Mouse (Mus musculus): ENCODE measurements around the gene Thap8. TPM values are rescaled to one million over a fixed set of nuclear protein-coding genes. Genes with fewer than 3 reads are reported as not detected.
"Not testable (repeated sequence)": the region's sequence is repeated elsewhere in the genome, so short reads cannot be mapped to it uniquely, and the experiment has no call there.

The Thap8 gene
- polyA plus RNA-seq (2015; fragmentation: Nextera tagmentation; extraction: Ambion mirVana), result 0.42 and 0.61 TPM in 2 replicates

DNA sequence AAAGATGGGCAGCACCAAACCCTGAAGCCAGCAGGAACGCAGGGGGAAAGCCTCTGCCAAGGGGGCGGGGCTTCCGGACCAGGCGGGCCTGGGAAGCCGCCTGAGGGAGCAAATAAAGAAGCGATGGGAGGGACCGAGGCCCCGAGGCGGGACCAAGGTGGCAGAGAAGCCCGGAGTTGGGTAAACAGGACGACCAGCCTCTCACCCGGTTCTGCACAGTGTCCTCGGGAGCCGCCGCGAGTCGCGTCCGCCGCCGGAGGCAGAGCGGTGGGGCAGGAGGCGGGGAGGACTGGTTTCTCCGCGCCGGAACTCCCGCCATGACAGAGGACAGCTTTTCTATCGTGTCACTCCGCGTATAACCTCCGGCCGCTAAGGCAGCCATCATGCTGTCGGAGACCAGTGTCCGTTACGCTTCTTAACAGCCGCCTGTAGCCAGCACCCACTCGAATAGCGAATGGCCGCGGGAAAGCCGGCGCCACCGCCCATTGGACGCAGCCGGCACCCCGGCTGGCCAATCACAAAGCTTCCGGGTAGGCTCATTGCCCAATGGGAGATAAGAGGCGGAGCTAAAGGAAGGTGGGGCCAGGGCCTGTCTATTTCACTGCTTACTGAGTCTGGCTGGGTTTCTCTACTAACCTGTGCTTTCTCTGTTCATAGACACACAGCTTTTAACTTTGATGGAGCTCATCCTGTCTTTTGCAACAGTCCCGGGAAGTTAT lies at the start of gene Thap8, which contains the start of gene Wdr62:
Gene Thap8 (plus strand): TSS at position 144 of the 719 bp plus-strand sequence.
Gene Wdr62 (minus strand): TSS at position 469 of the 719 bp plus-strand sequence.
- Histone ChIP-seq H3K27me3 (no peaks in the 10 kb centered on the region), H3K4me1 (replicated peaks) (peaks cover 21% of the 10 kb centered on the region), H3K36me3 (no peaks in the 10 kb centered on the region), H3K4me2 (peak within 1 kb of the TSS; percentile 93), H3K4me3 (peak within 1 kb of the TSS; percentile 96), H3K9me3 (replicated peaks) (no peaks in the 10 kb centered on the region), H3K27ac (peak within 1 kb of the TSS; percentile 99), H3K9ac (peak within 1 kb of the TSS; percentile 64)
- ATAC-seq (replicated peaks; ENCODE audit: insufficient number of reproducible peaks, insufficient read depth, low FRiP score, low read depth), result peak; percentile 94
- under 1% methylated on average over 49 of the region's 49 CpGs for WGBS

DNA sequence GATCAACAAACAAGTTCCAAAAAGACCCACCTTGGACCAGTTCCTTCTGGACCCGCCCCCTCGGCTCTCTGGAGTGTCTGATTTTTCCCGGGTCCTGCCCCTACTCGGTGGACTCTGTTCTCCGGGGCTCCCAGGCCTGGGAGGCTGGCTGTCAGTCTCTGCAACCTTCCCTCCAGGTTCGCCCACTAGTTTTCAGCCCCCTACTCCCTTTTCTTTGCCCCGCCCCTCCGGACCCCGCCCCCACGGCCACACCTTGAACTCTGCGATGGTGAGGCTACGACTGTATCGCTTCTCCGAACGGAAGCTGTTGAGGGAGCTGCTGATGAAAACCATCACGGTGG lies 48.6 kb upstream of the Thap8 start:
- Histone ChIP-seq H3K27ac (0 out of 2 replicates have a peak overlapping the region, but pooled peaks have one; percentile 90), H3K4me1 (replicated peaks) (peaks cover 19% of the 10 kb centered on the region), H3K9me3 (replicated peaks) (no peaks in the 10 kb centered on the region), H3K4me3 (peak overlapping the region; percentile 63), H3K36me3 (peaks cover 15% of the 10 kb centered on the region), H3K9ac (peak overlapping the region; percentile 58), H3K27me3 (no peaks in the 10 kb centered on the region), H3K4me2 (peak overlapping the region; percentile 86)
- no peak for ATAC-seq (replicated peaks; ENCODE audit: insufficient number of reproducible peaks, insufficient read depth, low FRiP score, low read depth)
- 0% methylated on average over 16 of the region's 16 CpGs for WGBS

DNA sequence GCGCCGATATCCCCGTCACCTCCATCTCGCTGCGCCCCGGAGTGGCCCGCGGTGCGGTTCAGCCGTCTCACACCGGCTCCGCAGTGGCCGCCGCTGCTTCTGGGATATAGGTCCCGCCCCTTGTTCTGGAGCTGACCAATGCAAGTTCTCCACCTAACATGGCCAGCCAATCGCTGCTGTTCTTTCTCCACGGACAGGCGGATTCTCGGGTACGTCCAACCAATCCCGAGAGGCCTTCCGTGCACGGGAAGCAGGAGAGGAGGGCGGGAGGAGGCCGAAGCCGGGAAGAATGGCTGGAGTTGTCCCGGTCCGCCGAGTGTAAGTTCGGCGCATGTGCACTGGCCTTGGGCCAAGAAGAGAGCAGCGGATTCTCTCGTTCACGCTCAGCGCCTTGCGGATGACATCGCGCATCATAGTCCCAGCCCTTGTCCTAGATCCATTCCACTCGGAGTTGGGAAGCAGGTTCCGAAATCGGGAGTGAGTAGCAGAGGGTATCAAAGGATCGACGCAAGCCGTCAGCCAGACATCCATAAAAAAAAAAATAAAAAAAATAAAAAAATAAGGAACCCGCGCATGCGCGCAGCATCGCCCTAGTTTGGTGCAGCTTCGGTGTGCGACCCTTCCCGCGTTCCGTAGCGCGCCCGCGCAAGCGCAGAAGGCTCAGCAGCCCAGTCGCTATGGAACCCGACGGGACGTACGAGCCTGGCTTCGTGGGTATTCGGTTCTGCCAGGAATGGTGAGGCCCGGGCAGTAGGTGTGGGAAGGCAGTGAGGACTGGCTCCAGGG lies 48.0 kb upstream of the Thap8 start, which contains the start of the genes Polr2i and Tbcb:
Gene Polr2i (plus strand): TSS at position 280 of the 786 bp plus-strand sequence.
Gene Tbcb (minus strand): TSS at position 604 of the 786 bp plus-strand sequence.
- WGBS, result under 1% methylated on average over 67 of the region's 67 CpGs

DNA sequence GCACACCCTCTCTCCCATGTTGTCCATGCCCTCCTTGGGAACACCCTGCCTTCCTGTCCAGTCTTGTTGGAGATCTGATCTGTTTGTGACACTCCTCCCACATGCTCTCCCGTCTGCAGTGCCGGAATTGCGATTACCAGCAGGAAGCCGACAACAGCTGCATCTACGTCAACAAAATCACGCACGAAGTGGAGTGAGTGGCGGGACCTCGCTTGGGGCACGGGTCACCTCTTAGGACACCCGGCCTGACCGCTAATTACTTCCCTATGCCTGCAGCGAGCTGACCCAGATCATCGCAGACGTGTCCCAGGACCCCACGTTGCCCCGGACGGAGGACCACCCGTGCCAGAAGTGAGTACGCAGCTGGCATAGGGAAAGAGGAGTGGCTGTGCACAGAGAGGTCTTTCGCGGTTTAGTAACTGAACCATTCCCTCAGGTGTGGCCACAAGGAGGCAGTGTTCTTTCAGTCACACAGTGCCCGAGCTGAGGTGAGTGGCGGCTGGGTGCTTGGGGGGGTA lies 47.2 kb upstream of the Thap8 start:
- Histone ChIP-seq H3K9me3 (replicated peaks) (no peaks in the 10 kb centered on the region), H3K4me1 (replicated peaks) (peaks cover 19% of the 10 kb centered on the region), H3K36me3 (peaks cover 6% of the 10 kb centered on the region; the same call in 1 of the 2 replicates), H3K27me3 (no peaks in the 10 kb centered on the region), H3K27ac (peak overlapping the region; percentile 90), H3K4me3 (peak overlapping the region; percentile 63), H3K9ac (peak overlapping the region; percentile 58), H3K4me2 (peak overlapping the region; percentile 76)
- no peak for ATAC-seq (replicated peaks; ENCODE audit: insufficient number of reproducible peaks, insufficient read depth, low FRiP score, low read depth)
- 2% methylated on average over 24 of the region's 24 CpGs for whole genome bisulfite sequencing

More for the DNA sequence above, 48.0 kb upstream of the Thap8 start, which contains the start of the genes Polr2i and Tbcb:
- ATAC-seq (replicated peaks; ENCODE audit: insufficient number of reproducible peaks, insufficient read depth, low FRiP score, low read depth), result peak; percentile 95
- Histone ChIP-seq H3K27me3 (no peaks in the 10 kb centered on the region), H3K4me3 (peak within 1 kb of the TSS; percentile 63), H3K27ac (peak within 1 kb of the TSS; percentile 90), H3K4me1 (replicated peaks) (peaks cover 19% of the 10 kb centered on the region), H3K9ac (peak within 1 kb of the TSS; percentile 58), H3K4me2 (peak within 1 kb of the TSS; percentile 86), H3K9me3 (replicated peaks) (no peaks in the 10 kb centered on the region), H3K36me3 (peaks cover 10% of the 10 kb centered on the region)

DNA sequence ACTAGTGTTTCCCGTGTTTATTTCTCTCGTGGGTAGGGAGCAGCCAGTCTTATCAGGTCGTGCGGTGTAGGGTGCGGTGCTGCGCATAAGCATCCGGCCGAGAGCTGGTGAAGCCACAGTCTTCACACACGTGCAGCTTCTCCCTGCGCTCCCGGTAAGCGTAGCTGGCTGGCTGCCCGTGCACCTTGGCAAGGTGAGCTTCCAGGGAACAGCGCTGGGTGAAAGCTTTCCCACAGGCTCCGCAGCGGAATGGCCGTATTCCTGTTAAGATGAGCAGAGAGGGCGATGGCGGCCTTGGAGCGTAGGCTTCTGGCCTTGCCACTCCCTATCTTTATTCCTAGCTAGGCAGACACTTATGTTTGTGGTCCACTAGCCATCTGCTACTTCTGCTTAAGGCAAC lies 46.5 kb upstream of the Thap8 start:
- H3K4me3 ChIP-seq, result no peak overlapping the region; the same call in 1 of the 2 replicates
- no peak for ATAC-seq (replicated peaks; ENCODE audit: insufficient number of reproducible peaks, insufficient read depth, low FRiP score, low read depth)
- H3K36me3 ChIP-seq, result peaks cover 6% of the 10 kb centered on the region; the same call in 1 of the 2 replicates
- peaks cover 19% of the 10 kb centered on the region for H3K4me1 ChIP-seq (replicated peaks)
- H3K9me3 ChIP-seq (replicated peaks), result no peaks in the 10 kb centered on the region
- WGBS, result 83% methylated on average over 20 of the region's 20 CpGs
- no peak overlapping the region for H3K9ac ChIP-seq
- no peak overlapping the region for H3K27ac ChIP-seq
- no peaks in the 10 kb centered on the region for H3K27me3 ChIP-seq
- peak overlapping the region; percentile 76 for H3K4me2 ChIP-seq

DNA sequence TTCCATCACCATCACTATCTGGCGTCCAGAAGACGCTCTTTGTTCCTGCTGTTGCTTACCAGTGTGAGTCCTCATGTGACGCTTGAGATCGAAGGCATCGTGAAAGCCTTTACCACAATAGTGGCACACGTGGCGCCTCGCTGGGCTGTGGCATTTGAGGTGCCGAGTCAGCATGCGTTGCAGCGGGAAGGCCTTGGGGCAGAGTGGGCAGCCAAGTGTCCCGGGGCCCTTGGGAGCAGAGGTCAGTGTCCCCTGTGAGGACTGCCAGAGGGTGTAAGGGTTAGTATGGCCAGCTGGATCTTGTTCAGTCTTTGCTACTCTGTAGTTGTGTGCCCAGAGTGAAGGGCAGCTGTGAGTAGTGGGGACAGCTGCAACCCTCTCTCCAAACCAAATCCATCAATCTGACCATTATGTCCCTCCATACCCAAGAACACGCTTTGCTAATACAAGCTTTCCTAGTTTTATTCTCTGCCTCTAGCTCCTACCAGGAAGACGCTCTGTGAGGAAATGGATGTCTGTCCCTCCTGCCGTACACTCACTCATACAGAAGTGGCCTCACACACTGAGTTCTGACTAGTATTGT lies 45.5 kb upstream of the Thap8 start:
- Histone ChIP-seq H3K4me1 (replicated peaks) (peaks cover 19% of the 10 kb centered on the region), H3K9me3 (replicated peaks) (no peaks in the 10 kb centered on the region), H3K4me2 (no peak overlapping the region), H3K27me3 (no peaks in the 10 kb centered on the region), H3K9ac (no peak overlapping the region), H3K27ac (no peak overlapping the region), H3K4me3 (no peak overlapping the region), H3K36me3 (peaks cover 6% of the 10 kb centered on the region; the same call in 1 of the 2 replicates)
- 93% methylated on average over 15 of the region's 15 CpGs for WGBS
- no peak for ATAC-seq (replicated peaks; ENCODE audit: insufficient number of reproducible peaks, insufficient read depth, low FRiP score, low read depth)

DNA sequence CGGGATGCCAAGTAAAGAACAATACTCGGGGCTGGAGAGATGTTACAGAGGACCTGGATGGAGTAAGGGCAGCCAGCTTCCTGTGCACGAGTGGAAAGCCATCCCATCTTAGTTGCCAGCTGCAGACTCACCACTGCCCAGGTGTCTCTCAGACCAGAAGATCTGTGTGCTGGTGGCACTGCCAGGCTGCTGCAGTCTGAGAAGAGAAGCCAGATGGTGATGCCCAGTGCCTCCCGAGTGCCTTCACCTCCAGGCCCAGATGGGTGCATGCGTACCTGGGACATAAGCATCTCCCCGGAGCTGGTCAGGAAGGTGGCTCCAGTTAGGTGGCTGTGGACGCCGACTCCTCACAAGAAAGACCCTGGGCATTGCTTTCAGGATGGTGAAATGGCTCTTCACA lies 44.8 kb upstream of the Thap8 start:
- no peak overlapping the region for H3K4me2 ChIP-seq
- 93% methylated on average over 8 of the region's 8 CpGs for WGBS
- H3K36me3 ChIP-seq, result peaks cover 6% of the 10 kb centered on the region; the same call in 1 of the 2 replicates
- no peak for ATAC-seq (replicated peaks; ENCODE audit: insufficient number of reproducible peaks, insufficient read depth, low FRiP score, low read depth)
- H3K9ac ChIP-seq, result no peak overlapping the region
- H3K27me3 ChIP-seq, result no peaks in the 10 kb centered on the region
- H3K27ac ChIP-seq, result no peak overlapping the region
- H3K9me3 ChIP-seq (replicated peaks), result no peaks in the 10 kb centered on the region
- H3K4me1 ChIP-seq (replicated peaks), result peaks cover 19% of the 10 kb centered on the region
- no peak overlapping the region for H3K4me3 ChIP-seq

DNA sequence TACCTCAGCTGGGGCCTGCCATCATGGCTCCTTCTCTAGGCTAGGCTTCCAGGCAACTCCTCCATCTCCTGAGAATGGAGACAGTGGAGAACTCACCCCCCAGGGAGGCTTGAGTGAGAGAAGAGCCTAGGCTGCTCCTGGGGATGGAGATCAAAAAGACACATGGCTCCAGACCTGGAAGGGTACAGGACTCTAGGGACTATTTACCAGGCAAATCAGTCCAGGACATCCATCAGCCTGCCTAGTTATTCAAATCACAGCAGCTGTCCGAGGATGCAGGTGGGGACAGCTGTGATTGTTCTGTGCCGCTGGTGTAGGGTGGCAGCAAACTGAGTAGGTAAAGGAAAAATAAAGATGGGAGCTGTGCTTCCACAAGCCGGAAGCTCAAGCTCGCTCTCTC lies 44.3 kb upstream of the Thap8 start, which contains the start of gene Ovol3:
Gene Ovol3 (minus strand): TSS at position 101 of the 400 bp plus-strand sequence.
- no peak for ATAC-seq (replicated peaks; ENCODE audit: insufficient number of reproducible peaks, insufficient read depth, low FRiP score, low read depth)
- Histone ChIP-seq H3K27me3 (no peaks in the 10 kb centered on the region), H3K36me3 (peaks cover 6% of the 10 kb centered on the region; the same call in 1 of the 2 replicates), H3K9me3 (replicated peaks) (no peaks in the 10 kb centered on the region), H3K9ac (no peak within 1 kb of the TSS), H3K4me2 (no peak within 1 kb of the TSS), H3K27ac (no peak within 1 kb of the TSS), H3K4me3 (no peak within 1 kb of the TSS), H3K4me1 (replicated peaks) (peaks cover 17% of the 10 kb centered on the region)
- 75% methylated on average over 4 of the region's 4 CpGs for WGBS

DNA sequence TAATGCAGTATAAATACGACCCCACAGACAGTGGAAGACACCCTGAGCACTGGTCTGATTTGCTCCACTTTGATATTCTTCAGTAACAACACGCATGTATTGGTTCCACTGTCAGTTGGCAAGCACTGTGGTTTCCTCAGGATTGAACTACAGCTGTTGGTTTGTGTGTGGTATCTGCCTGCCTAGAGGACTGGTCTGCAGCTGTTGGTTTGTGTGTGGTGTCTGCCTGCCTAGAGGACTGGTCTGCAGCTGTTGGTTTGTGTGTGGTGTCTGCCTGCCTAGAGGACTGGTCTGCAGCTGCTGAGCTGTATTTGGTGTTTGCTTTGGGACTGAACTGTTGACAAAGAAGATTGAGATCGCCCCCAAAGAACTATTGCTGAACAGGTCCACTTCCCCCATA lies 42.5 kb upstream of the Thap8 start:
- H3K27ac ChIP-seq; H3K4me3 ChIP-seq; ATAC-seq (replicated peaks; ENCODE audit: insufficient number of reproducible peaks, insufficient read depth, low FRiP score, low read depth); H3K4me1 ChIP-seq (replicated peaks); H3K27me3 ChIP-seq; H3K9ac ChIP-seq; H3K9me3 ChIP-seq (replicated peaks); H3K4me2 ChIP-seq: not testable (repeated sequence)
- 81% methylated on average over 3 of the region's 3 CpGs for WGBS
- peaks cover 11% of the 10 kb centered on the region; the same call in 1 of the 2 replicates for H3K36me3 ChIP-seq

DNA sequence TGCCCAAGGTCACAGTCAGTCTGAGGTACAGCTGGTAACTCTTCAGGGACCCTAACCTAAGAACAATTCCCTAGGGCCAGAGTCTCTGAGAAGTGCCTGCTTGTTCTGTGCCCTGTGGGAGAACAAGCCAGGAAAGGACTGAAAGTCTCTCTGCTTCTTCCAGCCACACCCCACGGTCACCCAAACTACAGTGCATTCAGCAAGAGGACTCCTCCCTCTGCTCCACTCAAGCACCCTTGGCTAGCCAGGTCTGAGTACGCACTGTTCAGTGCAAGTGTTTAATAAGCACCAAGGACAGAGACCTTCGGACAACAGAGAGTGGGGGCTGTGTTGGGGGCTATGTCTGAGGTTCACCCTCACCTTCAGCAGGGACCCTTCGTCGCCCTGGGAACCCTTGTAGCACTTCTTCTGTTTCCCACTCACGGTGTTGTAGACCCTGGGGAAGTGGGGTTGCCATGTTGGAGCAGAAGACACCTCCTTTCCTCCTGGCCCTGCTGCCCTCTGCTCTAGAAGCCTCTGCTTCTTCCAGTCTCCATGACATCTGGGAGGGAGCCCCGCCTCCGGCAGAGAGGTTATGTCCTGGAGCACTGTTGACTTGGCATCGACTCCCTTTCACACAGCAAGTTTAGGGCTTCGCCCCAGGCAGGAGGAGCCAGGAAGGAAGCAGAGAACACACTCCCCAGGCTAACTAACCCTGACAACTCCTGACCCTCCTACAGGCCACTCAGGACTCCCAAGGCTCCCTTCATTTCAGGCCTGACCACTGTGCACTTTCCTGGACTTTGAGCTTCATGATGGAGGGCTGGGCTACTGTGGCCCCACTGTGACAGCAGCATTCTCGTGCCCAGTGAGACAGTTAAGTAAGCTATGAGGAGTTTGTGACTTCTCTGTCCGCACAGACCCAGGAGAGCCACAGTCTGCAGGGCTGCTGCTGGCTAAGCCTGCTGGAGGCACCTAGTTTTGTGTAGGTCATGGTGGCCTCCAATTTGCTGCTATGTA lies 27.6 kb upstream of the Thap8 start:
- Histone ChIP-seq H3K27ac (no peak overlapping the region), H3K4me1 (replicated peaks) (no peaks in the 10 kb centered on the region), H3K36me3 (peaks cover 9% of the 10 kb centered on the region; the same call in 1 of the 2 replicates), H3K27me3 (no peaks in the 10 kb centered on the region), H3K9ac (no peak overlapping the region), H3K4me2 (no peak overlapping the region), H3K4me3 (no peak overlapping the region), H3K9me3 (replicated peaks) (no peaks in the 10 kb centered on the region)
- WGBS, result 75% methylated on average over 12 of the region's 12 CpGs
- ATAC-seq (replicated peaks; ENCODE audit: insufficient number of reproducible peaks, insufficient read depth, low FRiP score, low read depth), result no peak

Data from heart, embryonic 15.5 days (tissue).